Mouse (Mus musculus) cortical plate, adult 2 months (tissue): Measurements from ENCODE around the gene Tinagl1. TPM values are rescaled to one million over a fixed set of nuclear protein-coding genes. Genes with fewer than 3 reads are reported as not detected.

Source experiments
- H3K27ac ChIP-seq: fragments of 200-500 bp; 2 replicates; pipeline ENCODE4 v1.5.1; 2012; ENCODE audit warnings: low read length, control low read depth, inconsistent platforms; ENCODE audit not compliant: insufficient read depth
- H3K4me1 ChIP-seq: fragments of 200-500 bp; 2 replicates; pipeline ENCODE4 v1.6.1; 2011; ENCODE audit warnings: low read length; ENCODE audit not compliant: control insufficient read depth, insufficient read depth
- H3K4me3 ChIP-seq: fragments of 200-500 bp; 2 replicates; pipeline ENCODE4 v1.5.1; 2011; ENCODE audit warnings: mild to moderate bottlenecking, low read length, control low read depth; ENCODE audit not compliant: insufficient read depth
- CTCF ChIP-seq: fragments of 200-500 bp; IDR thresholded peaks from 2 replicates; pipeline ENCODE4 v1.5.1; 2011; ENCODE audit warnings: mild to moderate bottlenecking, control low read depth, low read length; ENCODE audit not compliant: insufficient read depth; ENCODE audit errors: extremely low read depth
- POLR2A ChIP-seq: fragments of 200-500 bp; IDR thresholded peaks from 2 replicates; pipeline ENCODE4 v1.6.1; 2011; ENCODE audit warnings: mild to moderate bottlenecking, low read length, control low read depth; ENCODE audit not compliant: insufficient read depth; ENCODE audit errors: extremely low read depth
- polyA plus RNA-seq: library from polyadenylated mRNA; depleted of rRNA; stranded (reverse); fragments of >200 nt; gene quantifications from 2 replicates; pipeline ENCODE4 v1.2.3, GENCODE M21; 2012

The Tinagl1 gene
- polyA plus RNA-seq, 1 experiment = 14.1 TPM

- Histone ChIP-seq H3K4me3 (no peak overlapping the region), H3K4me1 (no peaks in the 10 kb centered on the region)
- TF ChIP-seq POLR2A (no peak), CTCF (no peak)
These were observed 2.8 kb downstream of the Tinagl1 start for GRCm38 (mm10) chr4:130171951-130172765.

GRCm38 (mm10) chr4:130170362-130170761 lies 4.6 kb downstream of the Tinagl1 start:
- no peak overlapping the region for H3K27ac ChIP-seq
- no peak overlapping the region for H3K4me3 ChIP-seq
- no peaks in the 10 kb centered on the region for H3K4me1 ChIP-seq
- TF ChIP-seq POLR2A (no peak), CTCF (no peak)

More at GRCm38 (mm10) chr4:130171951-130172765, 2.8 kb downstream of the Tinagl1 start:
- no peak overlapping the region for H3K27ac ChIP-seq

- TF ChIP-seq CTCF = no peak
- no peak for TF ChIP-seq POLR2A
- no peak overlapping the region for H3K4me3 ChIP-seq
- no peak overlapping the region for H3K27ac ChIP-seq
- H3K4me1 ChIP-seq = no peaks in the 10 kb centered on the region
These were observed 5.4 kb downstream of the Tinagl1 start for GRCm38 (mm10) chr4:130169411-130169971.

- Histone ChIP-seq H3K4me3 (no peak overlapping the region), H3K27ac (no peak overlapping the region), H3K4me1 (no peaks in the 10 kb centered on the region)
- TF ChIP-seq CTCF (no peak), POLR2A (no peak)
These were observed 6.4 kb downstream of the Tinagl1 start for GRCm38 (mm10) chr4:130168280-130169183.

GRCm38 (mm10) chr4:130167814-130168213 lies 7.1 kb downstream of the Tinagl1 start:
- TF ChIP-seq CTCF = no peak
- no peak for TF ChIP-seq POLR2A
- Histone ChIP-seq H3K4me1 (no peaks in the 10 kb centered on the region), H3K4me3 (no peak overlapping the region), H3K27ac (no peak overlapping the region)

- no peak for TF ChIP-seq CTCF
- TF ChIP-seq POLR2A = no peak
- H3K27ac ChIP-seq = no peak overlapping the region
- no peaks in the 10 kb centered on the region for H3K4me1 ChIP-seq
- no peak overlapping the region for H3K4me3 ChIP-seq
These were observed 7.6 kb downstream of the Tinagl1 start for GRCm38 (mm10) chr4:130167321-130167720.

- H3K4me3 ChIP-seq = no peak overlapping the region
- TF ChIP-seq CTCF = no peak
- no peak for TF ChIP-seq POLR2A
- no peaks in the 10 kb centered on the region for H3K4me1 ChIP-seq
- peak overlapping the region; percentile 48; the same call in 1 of the 2 replicates for H3K27ac ChIP-seq
These were observed 8.3 kb downstream of the Tinagl1 start for GRCm38 (mm10) chr4:130166592-130166991.

- H3K27ac ChIP-seq = no peak overlapping the region
- H3K4me3 ChIP-seq = no peak overlapping the region
- no peaks in the 10 kb centered on the region for H3K4me1 ChIP-seq
- TF ChIP-seq CTCF (no peak), POLR2A (no peak)
These were observed 8.9 kb downstream of the Tinagl1 start for GRCm38 (mm10) chr4:130166061-130166460.

GRCm38 (mm10) chr4:130164121-130164520 lies 10.8 kb downstream of the Tinagl1 start:
- Histone ChIP-seq H3K4me3 (no peak overlapping the region), H3K4me1 (no peaks in the 10 kb centered on the region), H3K27ac (no peak overlapping the region)
- no peak for TF ChIP-seq CTCF
- no peak for TF ChIP-seq POLR2A
